Mouse (Mus musculus): Measurements from ENCODE around the gene Tbce.

Gene Tbce

DNA sequence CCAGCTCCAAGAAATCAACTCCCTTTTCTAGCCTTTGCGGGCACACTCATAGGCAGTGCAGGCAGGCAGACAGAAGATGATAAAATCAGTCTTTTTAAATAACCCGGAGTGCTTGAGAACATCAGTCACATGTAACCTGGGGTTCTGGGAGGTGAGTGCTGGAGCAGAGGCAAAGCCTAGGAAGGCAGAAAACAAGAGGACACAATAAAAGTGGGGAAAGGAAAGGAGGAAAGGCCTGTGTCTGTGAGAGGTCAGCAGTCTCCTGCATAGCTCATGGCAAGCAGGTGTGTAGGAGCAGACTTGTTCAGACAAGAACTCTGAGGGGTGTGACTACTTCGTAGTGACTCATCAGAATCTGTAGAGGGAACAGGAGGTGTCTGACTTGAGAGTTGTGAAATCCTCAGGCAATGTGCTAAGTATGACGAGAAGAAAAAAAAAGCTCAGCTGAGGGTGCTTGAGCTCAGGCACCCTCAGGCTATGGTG, 70.8 kb downstream of the Tbce start:
- no peak for DNase-seq (ENCODE audit: low read depth, low spot score)

DNA sequence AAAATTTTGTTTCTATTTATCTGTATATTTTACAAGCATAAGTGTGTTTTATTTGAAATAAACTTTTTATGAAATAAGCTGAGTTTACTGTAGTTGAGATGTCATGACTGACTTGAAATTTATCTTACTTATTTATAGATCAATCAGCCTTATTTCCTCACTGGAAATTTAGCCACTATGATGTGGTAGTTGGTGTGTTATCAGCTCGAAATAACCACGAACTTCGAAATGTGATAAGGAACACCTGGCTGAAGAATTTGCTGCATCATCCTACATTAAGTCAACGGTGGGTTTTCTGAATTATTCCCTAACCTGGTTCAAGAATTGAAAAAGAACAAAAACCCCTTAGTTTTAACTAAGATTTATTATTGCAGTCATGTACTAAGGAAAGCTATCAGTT, 73.3 kb downstream of the Tbce start:
- no peak for DNase-seq (ENCODE audit: low read depth, low spot score)

DNA sequence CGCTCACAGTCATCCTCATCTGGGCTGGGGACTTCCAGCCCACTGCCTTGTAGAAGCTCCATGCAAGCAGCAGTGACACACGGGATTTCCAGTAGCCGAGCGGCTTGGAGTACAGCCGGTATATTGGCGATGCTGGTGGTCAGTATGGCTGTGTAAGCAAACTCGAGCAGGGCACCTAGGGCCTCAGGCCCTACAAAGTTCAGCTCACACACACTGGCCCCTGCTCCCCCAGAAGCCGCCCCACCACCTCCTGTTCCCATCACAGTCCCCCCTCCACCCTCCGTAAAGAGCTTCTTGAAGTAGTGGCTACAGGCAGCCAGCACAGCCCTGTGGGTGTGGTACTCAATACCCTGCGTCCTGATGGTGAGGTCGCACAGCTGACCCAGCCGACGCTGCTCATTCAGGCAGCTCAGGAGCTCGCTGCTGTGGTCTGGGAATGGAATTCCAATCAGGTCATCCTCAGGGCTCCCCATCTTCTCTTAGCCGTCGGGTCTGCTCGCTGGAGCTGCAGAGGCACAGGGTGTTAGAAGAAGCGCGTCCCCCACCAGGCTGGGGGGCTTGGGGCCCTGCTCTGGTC, 74.0 kb downstream of the Tbce start:
- DNase-seq (ENCODE audit: low read depth, low spot score): no peak

DNA sequence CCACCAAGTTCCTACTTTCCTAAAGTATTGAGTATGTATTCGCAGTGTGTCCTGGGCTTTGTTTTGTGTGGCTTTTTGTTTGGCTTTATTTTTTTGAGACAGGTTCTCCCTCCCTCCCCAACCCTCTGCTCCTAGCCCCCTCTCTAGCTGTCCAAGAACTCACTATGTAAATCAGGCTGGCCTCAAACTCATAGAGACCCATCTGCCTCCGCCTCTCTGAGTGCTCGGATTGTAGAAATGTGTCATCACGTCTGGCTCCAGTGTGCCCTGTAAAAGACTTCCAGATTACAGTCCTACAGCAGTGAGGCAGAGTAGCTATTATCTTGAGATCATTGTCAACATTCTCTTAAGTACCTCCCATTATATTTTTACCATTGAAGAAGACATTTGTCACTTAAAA, 78.4 kb downstream of the Tbce start:
- DNase-seq (ENCODE audit: low read depth, low spot score): no peak

DNA sequence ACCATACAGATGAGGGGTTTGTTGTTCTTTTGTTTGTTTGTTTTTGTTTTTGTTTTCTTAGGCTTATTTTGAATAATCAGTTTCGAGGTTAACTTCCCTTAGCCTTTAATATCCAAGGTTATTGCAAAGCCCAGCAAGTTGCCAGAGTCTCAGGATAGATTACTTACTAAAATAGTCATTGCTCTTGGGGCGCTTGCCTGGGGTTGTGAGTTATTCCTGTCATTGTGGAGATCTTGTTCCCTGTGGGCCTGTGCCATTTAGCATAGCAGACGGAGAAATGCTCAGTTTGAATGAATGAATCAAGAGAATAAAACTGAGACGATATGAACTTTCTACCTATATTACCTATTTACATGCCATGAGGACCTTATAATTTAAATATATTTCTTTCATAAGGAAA, 79.2 kb downstream of the Tbce start:
- no peak for DNase-seq (ENCODE audit: low read depth, low spot score)

DNA sequence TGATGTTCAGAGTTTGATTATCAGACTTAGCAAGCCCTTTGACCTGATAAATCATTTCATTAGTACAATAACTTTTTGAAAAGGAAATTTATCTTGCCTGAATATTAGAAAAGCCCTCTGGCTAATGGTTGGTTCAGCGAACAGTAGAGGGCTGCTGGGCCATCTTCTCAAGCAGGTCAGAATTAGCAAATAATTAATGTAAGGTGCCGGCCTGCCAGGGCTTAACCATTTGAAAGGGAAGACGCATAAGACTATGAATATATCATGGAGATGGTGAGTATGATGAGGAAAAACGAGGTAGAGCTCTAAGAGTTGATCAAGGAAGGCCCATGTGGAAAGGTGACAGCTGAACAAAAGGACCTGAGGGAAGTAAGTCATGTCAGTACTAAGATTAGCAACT, 82.8 kb downstream of the Tbce start:
- no peak for DNase-seq (ENCODE audit: low read depth, low spot score)

DNA sequence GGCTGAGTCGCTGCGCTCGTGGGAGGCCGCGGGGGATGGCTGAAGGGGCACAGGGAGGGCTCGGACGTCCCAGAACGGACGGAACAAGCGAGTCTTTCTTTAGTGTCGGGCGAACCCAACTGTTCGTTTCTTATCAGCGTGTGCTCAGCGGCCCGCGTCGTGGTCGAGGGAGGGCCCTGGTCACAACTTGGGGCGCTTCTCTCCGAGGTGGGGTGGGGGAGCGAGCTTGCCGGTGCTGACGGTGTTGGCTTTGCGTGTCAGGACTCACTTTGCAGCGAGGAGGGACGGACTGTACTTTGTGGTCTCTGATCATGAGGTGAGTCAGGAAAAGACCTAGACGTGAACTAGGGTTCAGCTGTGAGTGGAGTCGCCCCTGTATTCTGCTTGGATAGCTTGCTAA, 84.5 kb downstream of the Tbce start:
- DNase-seq (ENCODE audit: low read depth, low spot score): no peak

DNA sequence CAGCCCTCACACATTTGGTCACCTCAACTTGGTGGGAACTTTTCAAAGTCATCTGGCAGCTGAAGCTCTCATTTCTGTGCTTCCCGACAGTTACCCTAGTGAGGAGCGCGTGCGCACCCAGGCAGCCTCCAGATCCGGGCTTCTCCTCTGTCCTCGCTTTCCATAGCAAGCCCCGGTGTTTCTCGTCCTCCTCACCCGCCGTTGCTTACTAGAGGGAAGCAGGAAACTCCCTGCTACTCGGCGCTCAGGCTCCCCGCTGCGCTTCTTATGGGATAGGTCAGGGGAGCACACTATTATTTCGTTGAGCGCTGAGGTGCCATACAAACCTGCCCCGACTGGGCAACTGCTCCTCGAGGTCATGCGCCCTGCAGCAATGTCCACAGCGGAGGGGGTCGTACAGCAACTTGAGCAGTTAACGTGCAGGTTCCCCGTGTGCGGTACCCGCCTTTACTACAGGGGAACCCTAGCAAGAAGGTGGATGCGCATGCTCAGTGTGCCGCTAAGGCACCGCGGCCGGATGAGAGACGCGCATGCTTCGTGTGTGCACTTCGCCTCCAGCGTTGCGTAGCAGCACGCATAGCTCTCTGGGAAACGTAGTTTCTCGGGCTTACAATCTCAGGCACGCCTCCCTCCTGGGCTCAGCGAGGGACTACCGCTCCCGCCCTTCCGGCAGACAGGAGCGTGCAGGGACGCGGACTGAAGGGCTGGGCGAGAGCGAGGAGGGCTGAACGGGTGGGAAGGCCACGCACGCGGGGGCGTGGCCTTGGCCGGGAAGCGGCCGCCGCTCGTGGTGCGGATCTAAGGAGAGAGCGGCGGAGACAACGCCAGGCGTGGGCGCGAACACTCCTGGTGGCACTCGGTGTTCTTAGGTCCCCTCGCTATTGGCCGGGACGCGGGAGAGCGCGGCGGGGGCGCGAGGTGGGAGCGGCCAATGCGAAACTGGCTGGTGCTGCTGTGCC, 85.3 kb downstream of the Tbce start, which contains the start of gene B3galnt2:
TSS of gene B3galnt2 (plus strand) at position 596 of the 959 bp plus-strand sequence.
- DNase-seq (ENCODE audit: low read depth, low spot score): peak; percentile 100

All from CD4-positive helper T cell, adult 2 months (primary cell).